Mouse (Mus musculus) heart, postnatal 0 days (tissue): ENCODE results near the gene Rabgap1l. TPM values are rescaled to one million over a fixed set of nuclear protein-coding genes. Genes with fewer than 3 reads are reported as not detected.

ENCODE experiments used
- ATAC-seq: fragments of 200-750 bp; cut with Nextera tagmentation; 2 replicates; pipeline ENCODE4 v1.8.0; 2017; ENCODE audit warnings: low read depth, moderate number of reproducible peaks, moderate library complexity; ENCODE audit not compliant: insufficient read depth
- DNase-seq: peaks from one replicate; pipeline ENCODE4 v3.0.0-alpha.2; 2016; ENCODE audit warnings: low spot score
- H3K27ac ChIP-seq: fragments of 300-500 bp; sonication (generic); 2 replicates; pipeline ENCODE4 v1.5.1; 2014; ENCODE audit warnings: low read depth, mild to moderate bottlenecking
- H3K27me3 ChIP-seq: fragments of 300-500 bp; sonication (generic); 2 replicates; pipeline ENCODE4 v1.6.1; 2014; ENCODE audit warnings: low read length, mixed read lengths; ENCODE audit not compliant: control insufficient read depth, insufficient read depth
- H3K36me3 ChIP-seq: fragments of 300-500 bp; sonication (generic); replicated peaks from 2 replicates; pipeline ENCODE4 v1.6.1; 2014; ENCODE audit warnings: low read length, mixed read lengths; ENCODE audit not compliant: control insufficient read depth, insufficient read depth
- H3K4me1 ChIP-seq: fragments of 300-500 bp; sonication (generic); 2 replicates; pipeline ENCODE4 v1.6.1; 2014; ENCODE audit warnings: antibody characterized with exemption; ENCODE audit not compliant: control insufficient read depth, insufficient read depth
- H3K4me2 ChIP-seq: fragments of 300-500 bp; sonication (generic); 2 replicates; pipeline ENCODE4 v1.6.1; 2014; ENCODE audit warnings: low read depth, mild to moderate bottlenecking, low read length, moderate library complexity
- H3K4me3 ChIP-seq: fragments of 300-500 bp; sonication (generic); 2 replicates; pipeline ENCODE4 v1.5.1; 2014; ENCODE audit warnings: low read depth, low read length
- H3K9ac ChIP-seq: fragments of 300-500 bp; sonication (generic); replicated peaks from 2 replicates; pipeline ENCODE4 v1.6.1; 2014; ENCODE audit warnings: low read depth, low read length, mixed read lengths
- H3K9me3 ChIP-seq: fragments of 300-500 bp; sonication (generic); replicated peaks from 2 replicates; pipeline ENCODE4 v1.6.1; 2016; ENCODE audit warnings: low read length; ENCODE audit not compliant: control insufficient read depth
- CTCF ChIP-seq: IDR thresholded peaks from 2 replicates; pipeline ENCODE4 v1.5.1; 2016; ENCODE audit warnings: antibody characterized with exemption, control low read depth, low read depth
- EP300 ChIP-seq: IDR thresholded peaks from 2 replicates; pipeline ENCODE4 v1.6.1; 2016; ENCODE audit warnings: antibody characterized with exemption, low read depth
- WGBS: fragments of 180-500 bp; shearing (Covaris S2); extraction: QIAGEN DNeasy Blood & Tissue Kit; methylation state at CpG from one replicate; pipeline ENCODE4 v1.1.7; 2014; 5-methylcytosine and 5-hydroxymethylcytosine counted together
- polyA plus RNA-seq: library from polyadenylated mRNA; unstranded; fragments of >200 nt; fragmentation: Nextera tagmentation; extraction: Ambion mirVana; gene quantifications from 2 replicates; pipeline ENCODE4 v1.2.1, GENCODE M21; 2015
- total RNA-seq: library from RNA; depleted of rRNA; stranded (reverse); fragments of >200 nt; gene quantifications from 2 replicates; pipeline ENCODE4 v1.2.3, GENCODE M21; 2014; ENCODE audit warnings: low replicate concordance

Rabgap1l gene
- total and polyA plus RNA-seq, 2 experiments from 2014 or later, result 71.4 to 123 TPM

GRCm38 (mm10) chr1:160246844-160247243 lies 546.2 kb downstream of the Rabgap1l start:
- Histone ChIP-seq H3K9me3 (no peaks in the 10 kb centered on the region), H3K4me1 (0 out of 2 replicates have a peak, but pooled peaks cover 7% of the 10 kb centered on the region), H3K9ac (no peak overlapping the region), H3K27me3 (no peaks in the 10 kb centered on the region), H3K36me3 (no peaks in the 10 kb centered on the region), H3K4me2 (no peak overlapping the region), H3K27ac (no peak overlapping the region), H3K4me3 (no peak overlapping the region)
- peak; percentile 73 for ATAC-seq
- WGBS, result 28% methylated on average over 4 of the region's 4 CpGs
- TF ChIP-seq EP300 (no peak; the same call in 1 of the 2 replicates), CTCF (no peak)
- DNase-seq, result peak; percentile 62

GRCm38 (mm10) chr1:160245954-160246353 lies 547.1 kb downstream of the Rabgap1l start:
- no peaks in the 10 kb centered on the region for H3K36me3 ChIP-seq
- no peak overlapping the region for H3K9ac ChIP-seq
- no peaks in the 10 kb centered on the region for H3K27me3 ChIP-seq
- H3K9me3 ChIP-seq, result no peaks in the 10 kb centered on the region
- TF ChIP-seq EP300, result no peak
- no peak for TF ChIP-seq CTCF
- no peak overlapping the region for H3K4me2 ChIP-seq
- ATAC-seq (no peak), DNase-seq (no peak)
- 65% methylated on average over 2 of the region's 2 CpGs for WGBS
- H3K4me3 ChIP-seq, result no peak overlapping the region
- H3K4me1 ChIP-seq, result 0 out of 2 replicates have a peak, but pooled peaks cover 7% of the 10 kb centered on the region
- no peak overlapping the region for H3K27ac ChIP-seq

- no peaks in the 10 kb centered on the region for H3K27me3 ChIP-seq
- 0 out of 2 replicates have a peak, but pooled peaks cover 6% of the 10 kb centered on the region for H3K36me3 ChIP-seq
- DNase-seq (no peak), ATAC-seq (no peak)
- no peaks in the 10 kb centered on the region for H3K9me3 ChIP-seq
- no peak for TF ChIP-seq CTCF
- TF ChIP-seq EP300, result no peak
- H3K27ac ChIP-seq, result no peak overlapping the region
- 91% methylated on average over 5 of the region's 5 CpGs for WGBS
- H3K9ac ChIP-seq, result no peak overlapping the region
- H3K4me1 ChIP-seq, result no peaks in the 10 kb centered on the region
- H3K4me2 ChIP-seq, result no peak overlapping the region
- H3K4me3 ChIP-seq, result no peak overlapping the region
These were observed 548.3 kb downstream of the Rabgap1l start for GRCm38 (mm10) chr1:160244689-160245088.

GRCm38 (mm10) chr1:160240091-160240490 lies 552.9 kb downstream of the Rabgap1l start:
- no peak overlapping the region for H3K4me2 ChIP-seq
- DNase-seq (no peak), ATAC-seq (no peak)
- no peaks in the 10 kb centered on the region for H3K4me1 ChIP-seq
- whole genome bisulfite sequencing, result 89% methylated on average over 2 of the region's 2 CpGs
- no peaks in the 10 kb centered on the region for H3K27me3 ChIP-seq
- H3K9me3 ChIP-seq, result no peaks in the 10 kb centered on the region
- H3K9ac ChIP-seq, result no peak overlapping the region
- peaks cover 12% of the 10 kb centered on the region; the same call in 1 of the 2 replicates for H3K36me3 ChIP-seq
- H3K27ac ChIP-seq, result no peak overlapping the region
- H3K4me3 ChIP-seq, result no peak overlapping the region
- TF ChIP-seq EP300 (no peak), CTCF (no peak)

- TF ChIP-seq CTCF, result no peak
- TF ChIP-seq EP300, result no peak
- Histone ChIP-seq H3K9ac (no peak overlapping the region), H3K4me2 (no peak overlapping the region), H3K4me3 (no peak overlapping the region), H3K27me3 (no peaks in the 10 kb centered on the region), H3K27ac (no peak overlapping the region), H3K36me3 (peaks cover 12% of the 10 kb centered on the region; the same call in 1 of the 2 replicates), H3K4me1 (no peaks in the 10 kb centered on the region), H3K9me3 (no peaks in the 10 kb centered on the region)
- DNase-seq (no peak), ATAC-seq (no peak)
- WGBS, result 86% methylated on average over 1 of the region's 1 CpGs
These were observed 554.1 kb downstream of the Rabgap1l start for GRCm38 (mm10) chr1:160238852-160239443.

- H3K4me2 ChIP-seq, result no peak overlapping the region
- ATAC-seq, result no peak
- no peak for TF ChIP-seq CTCF
- TF ChIP-seq EP300, result no peak
- H3K9ac ChIP-seq, result no peak overlapping the region
- H3K4me3 ChIP-seq, result no peak overlapping the region
- no peaks in the 10 kb centered on the region for H3K4me1 ChIP-seq
- WGBS, result 90% methylated on average over 2 of the region's 2 CpGs
- H3K27me3 ChIP-seq, result no peaks in the 10 kb centered on the region
- no peaks in the 10 kb centered on the region for H3K9me3 ChIP-seq
- peaks cover 12% of the 10 kb centered on the region; the same call in 1 of the 2 replicates for H3K36me3 ChIP-seq
- DNase-seq, result no peak
- no peak overlapping the region for H3K27ac ChIP-seq
These were observed 555.0 kb downstream of the Rabgap1l start for GRCm38 (mm10) chr1:160237981-160238380.
